Mouse (Mus musculus) intestine, embryonic 16.5 days (tissue): ENCODE data around the gene Slc6a4. TPM values are rescaled to one million over a fixed set of nuclear protein-coding genes. Genes with fewer than 3 reads are reported as not detected.

Experiments used
- ATAC-seq: fragments of 200-750 bp; cut with Nextera tagmentation; 2 replicates; pipeline ENCODE4 v1.8.0; 2017; ENCODE audit warnings: moderate TSS enrichment, moderate library complexity
- H3K27ac ChIP-seq: fragments of 300-500 bp; sonication (generic); 2 replicates; pipeline ENCODE4 v1.5.1; 2014; ENCODE audit warnings: mild to moderate bottlenecking, low read length
- H3K27me3 ChIP-seq: fragments of 300-500 bp; sonication (generic); replicated peaks from 2 replicates; pipeline ENCODE4 v1.6.1; 2014; ENCODE audit warnings: low read length, control low read depth, mixed read lengths; ENCODE audit not compliant: control insufficient read depth, insufficient read depth
- H3K36me3 ChIP-seq: fragments of 300-500 bp; sonication (generic); 2 replicates; pipeline ENCODE4 v1.6.1; 2014; ENCODE audit warnings: low read length, control low read depth; ENCODE audit not compliant: control insufficient read depth, insufficient read depth
- H3K4me1 ChIP-seq: fragments of 300-500 bp; sonication (generic); 2 replicates; pipeline ENCODE4 v1.6.1; 2014; ENCODE audit warnings: low read length, control low read depth, mixed read lengths; ENCODE audit not compliant: control insufficient read depth, insufficient read depth
- H3K4me2 ChIP-seq: fragments of 300-500 bp; sonication (generic); 2 replicates; pipeline ENCODE4 v1.6.1; 2014; ENCODE audit warnings: low read depth, low read length, control low read depth
- H3K4me3 ChIP-seq: fragments of 300-500 bp; sonication (generic); 2 replicates; pipeline ENCODE4 v1.5.1; 2014; ENCODE audit warnings: mild to moderate bottlenecking, low read length
- H3K9ac ChIP-seq: fragments of 300-500 bp; sonication (generic); 2 replicates; pipeline ENCODE4 v1.6.1; 2014; ENCODE audit warnings: low read depth, low read length
- H3K9me3 ChIP-seq: fragments of 300-500 bp; sonication (generic); 2 replicates; pipeline ENCODE4 v1.6.1; 2016; ENCODE audit warnings: low read length, control low read depth; ENCODE audit not compliant: control insufficient read depth
- WGBS: fragments of 180-500 bp; shearing (Covaris S2); extraction: QIAGEN DNeasy Blood & Tissue Kit; methylation state at CpG from one replicate; pipeline ENCODE4 v1.1.7; 2014; 5-methylcytosine and 5-hydroxymethylcytosine counted together
- microRNA counts: library from miRNA; unstranded; fragments of <30 nt; microRNA quantifications from one replicate; lab custom pipeline; 2016
- microRNA-seq: library from miRNA; unstranded; fragments of <30 nt; microRNA quantifications from one replicate; pipeline ENCODE4, GENCODE M21; 2016
- polyA plus RNA-seq: library from polyadenylated mRNA; unstranded; fragments of >200 nt; fragmentation: Nextera tagmentation; extraction: Ambion mirVana; gene quantifications from 2 replicates; pipeline ENCODE4 v1.2.1, GENCODE M21; 2015

The Slc6a4 gene
- polyA plus RNA-seq, 1 experiment from 2014 or later: 24.4 TPM

- H3K4me3 ChIP-seq: no peak overlapping the region
- WGBS: 86% methylated on average over 1 of the region's 1 CpGs
- no peaks in the 10 kb centered on the region for H3K36me3 ChIP-seq
- no peak overlapping the region for H3K4me2 ChIP-seq
- ATAC-seq: no peak
- no peaks in the 10 kb centered on the region for H3K4me1 ChIP-seq
- no peak overlapping the region for H3K9ac ChIP-seq
- H3K9me3 ChIP-seq: no peaks in the 10 kb centered on the region
- peaks cover 2% of the 10 kb centered on the region; the same call in 1 of the 2 replicates for H3K27me3 ChIP-seq
- no peak overlapping the region for H3K27ac ChIP-seq
Observed at GRCm38 (mm10) chr11:77079361-77079760, 81.0 kb downstream of the Slc6a4 start.

MicroRNA genes within 50 kb of the gene (microRNA counts, 519-probe panel; counts per million panel counts)
- microRNA mmu-miR-423-3p (lab: Ali Mortazavi, UCI) (2,885 counts per million, percentile 72 among the panel's probes with 10 or more counts), microRNA mmu-miR-423-5p (lab: Ali Mortazavi, UCI) (2,683 counts per million, percentile 65 among the panel's probes with 10 or more counts)

Small RNA genes lying within 50 kb of the gene (microRNA-seq; reads per million reads assigned to microRNA genes)
- gene Mir423: 3,364 reads per million, percentile 85 among the genes with 10 or more reads in this experiment

Other genes starting within 250 kb of the Slc6a4 start
- 28.5 and 30.3 TPM in 2 replicates for gene Gosr1, start 235.0 kb upstream of the Slc6a4 start, polyA plus RNA-seq
- 4.7 and 5.4 TPM in 2 replicates for gene Cpd, start 151.6 kb upstream of the Slc6a4 start, polyA plus RNA-seq
- 2.7 and 6.9 TPM in 2 replicates for gene Tmigd1, start 96.4 kb upstream of the Slc6a4 start, polyA plus RNA-seq
- gene Blmh, start 73.8 kb upstream of the Slc6a4 start, polyA plus RNA-seq: 113 and 119 TPM in 2 replicates
- gene Nsrp1, start 79.8 kb downstream of the Slc6a4 start, polyA plus RNA-seq: 43.0 and 50.4 TPM in 2 replicates
- 0.18 and 0.37 TPM in 2 replicates for gene Efcab5, start 190.4 kb downstream of the Slc6a4 start, polyA plus RNA-seq
- 5.0 and 5.8 TPM in 2 replicates for gene Ssh2, start 217.7 kb downstream of the Slc6a4 start, polyA plus RNA-seq